Mouse (Mus musculus) G1E (cell line): Measurements from ENCODE around the gene Gins1. TPM values are rescaled to one million over a fixed set of nuclear protein-coding genes. Genes with fewer than 3 reads are reported as not detected.
"Not testable (repeated sequence)": the region's sequence is repeated elsewhere in the genome, so short reads cannot be mapped to it uniquely, and the experiment has no call there.

Experiments used
- ATAC-seq: 2 replicates; pipeline ENCODE4 v1.8.0; 2016; ENCODE audit warnings: mild to moderate bottlenecking; ENCODE audit not compliant: insufficient number of reproducible peaks, poor library complexity, low FRiP score, severe bottlenecking; ENCODE audit errors: extremely low read depth
- DNase-seq: peaks from one replicate; pipeline ENCODE4 v3.0.0; 2012; ENCODE audit warnings: low spot score
- H3K27me3 ChIP-seq: 2 replicates; pipeline ENCODE4 v1.6.1; 2012; ENCODE audit warnings: mild to moderate bottlenecking, low read length, inconsistent platforms; ENCODE audit not compliant: insufficient read depth
- H3K36me3 ChIP-seq: replicated peaks from 2 replicates; pipeline ENCODE3; 2012; ENCODE audit warnings: mild to moderate bottlenecking, inconsistent platforms
- H3K4me1 ChIP-seq: 2 replicates; pipeline ENCODE4 v1.6.1; 2012; ENCODE audit warnings: low read depth, low read length, inconsistent platforms, mixed read lengths; ENCODE audit not compliant: insufficient read depth
- H3K4me3 ChIP-seq: 2 replicates; pipeline ENCODE4 v1.5.1; 2012; ENCODE audit warnings: low read depth, mild to moderate bottlenecking, inconsistent platforms, low read length, moderate library complexity, mixed read lengths
- H3K9me3 ChIP-seq: replicated peaks from 2 replicates; pipeline ENCODE4 v1.6.1; 2012; ENCODE audit warnings: inconsistent platforms
- CTCF ChIP-seq: IDR thresholded peaks from 2 replicates; pipeline ENCODE4 v1.5.1; 2012; ENCODE audit warnings: low read depth, low read length, inconsistent platforms, mixed read lengths
- GATA1 ChIP-seq: IDR thresholded peaks from 2 replicates; pipeline ENCODE4 v1.6.1; 2012; ENCODE audit warnings: borderline replicate concordance, low read length, inconsistent platforms, mixed read lengths
- GATA2 ChIP-seq: IDR thresholded peaks from 2 replicates; pipeline ENCODE4 v1.6.1; 2012; ENCODE audit warnings: low read depth, low read length, inconsistent platforms, borderline replicate concordance
- POLR2AphosphoS5 ChIP-seq: IDR thresholded peaks from 2 replicates; pipeline ENCODE4 v1.6.1; 2012; ENCODE audit warnings: low read depth, low read length, inconsistent platforms; ENCODE audit not compliant: insufficient replicate concordance
- TAL1 ChIP-seq: conservative IDR thresholded peaks from 2 replicates; pipeline ENCODE4 v1.6.1; 2012; ENCODE audit warnings: low read depth, low read length, inconsistent platforms, mixed read lengths
- polyA plus RNA-seq: library from polyadenylated mRNA; stranded (reverse); fragments of >175 nt; gene quantifications from 2 replicates; pipeline ENCODE4 v1.2.3, GENCODE M21; 2012
- total RNA-seq, 2 experiments: library from RNA; stranded (forward) in 1 of 2; stranded (reverse) in 1 of 2; fragments of 200-1000 nt in 1 of 2; fragments of >200 nt in 1 of 2; fragmentation: Nextera tagmentation in 1 of 2; gene quantifications; 2 replicates each; pipeline ENCODE4 v1.2.3; 2014 to 2017

Gene Gins1
- total and polyA plus RNA-seq, 3 experiments, result 24.0 to 92.8 (median 34.8) TPM

GRCm38 (mm10) chr2:150934659-150935058, 29.5 kb downstream of the Gins1 start:
- DNase-seq (no peak), ATAC-seq (no peak)
- no peaks in the 10 kb centered on the region for H3K9me3 ChIP-seq
- H3K4me3 ChIP-seq, result no peak overlapping the region
- TF ChIP-seq POLR2AphosphoS5 (no peak), GATA2 (no peak), TAL1 (no peak), CTCF (no peak), GATA1 (no peak)
- H3K27me3 ChIP-seq, result no peaks in the 10 kb centered on the region
- H3K36me3 ChIP-seq, result peaks cover 64% of the 10 kb centered on the region
- H3K4me1 ChIP-seq, result no peaks in the 10 kb centered on the region

- no peaks in the 10 kb centered on the region for H3K4me1 ChIP-seq
- no peak for DNase-seq
- no peaks in the 10 kb centered on the region for H3K27me3 ChIP-seq
- no peaks in the 10 kb centered on the region for H3K9me3 ChIP-seq
- peaks cover 23% of the 10 kb centered on the region for H3K36me3 ChIP-seq
- TF ChIP-seq TAL1 (no peak), CTCF (no peak)
- ATAC-seq, result no peak
- no peak overlapping the region for H3K4me3 ChIP-seq
These were observed 38.8 kb downstream of the Gins1 start for GRCm38 (mm10) chr2:150944017-150944416.

- ATAC-seq, DNase-seq, H3K27me3 ChIP-seq, H3K4me3 ChIP-seq, H3K4me1 ChIP-seq, H3K9me3 ChIP-seq: not testable (repeated sequence)
- H3K36me3 ChIP-seq, result peaks cover 47% of the 10 kb centered on the region
These were observed 42.1 kb downstream of the Gins1 start for GRCm38 (mm10) chr2:150947341-150947740.

- H3K27me3 ChIP-seq, H3K4me1 ChIP-seq, ATAC-seq, H3K9me3 ChIP-seq, DNase-seq, H3K4me3 ChIP-seq: not testable (repeated sequence)
- peaks cover 49% of the 10 kb centered on the region for H3K36me3 ChIP-seq
These were observed 42.8 kb downstream of the Gins1 start for GRCm38 (mm10) chr2:150947880-150948611.

- no peak for DNase-seq
- no peaks in the 10 kb centered on the region for H3K27me3 ChIP-seq
- no peak for ATAC-seq
- TF ChIP-seq TAL1, result no peak
- peaks cover 49% of the 10 kb centered on the region for H3K36me3 ChIP-seq
- H3K4me3 ChIP-seq, result no peak overlapping the region
- H3K9me3 ChIP-seq, result no peaks in the 10 kb centered on the region
- H3K4me1 ChIP-seq, result no peaks in the 10 kb centered on the region
These were observed 43.6 kb downstream of the Gins1 start for GRCm38 (mm10) chr2:150948786-150949185.

- Histone ChIP-seq H3K36me3 (peaks cover 49% of the 10 kb centered on the region), H3K9me3 (no peaks in the 10 kb centered on the region), H3K4me1 (no peaks in the 10 kb centered on the region), H3K27me3 (no peaks in the 10 kb centered on the region), H3K4me3 (no peak overlapping the region)
- ATAC-seq (no peak), DNase-seq (no peak)
- TF ChIP-seq GATA2 (no peak), POLR2AphosphoS5 (no peak)
These were observed 44.5 kb downstream of the Gins1 start for GRCm38 (mm10) chr2:150949652-150950051.

- Histone ChIP-seq H3K4me3 (no peak overlapping the region), H3K9me3 (no peaks in the 10 kb centered on the region), H3K4me1 (no peaks in the 10 kb centered on the region), H3K27me3 (no peaks in the 10 kb centered on the region), H3K36me3 (peaks cover 49% of the 10 kb centered on the region)
- DNase-seq, result no peak
- TF ChIP-seq CTCF (no peak), GATA2 (no peak), GATA1 (no peak), TAL1 (no peak), POLR2AphosphoS5 (no peak)
- no peak for ATAC-seq
These were observed 44.9 kb downstream of the Gins1 start for GRCm38 (mm10) chr2:150950056-150950455.
